Mouse (Mus musculus): ENCODE data around the gene Rfwd3. TPM values are rescaled to one million over a fixed set of nuclear protein-coding genes. Genes with fewer than 3 reads are reported as not detected.
"Not testable (repeated sequence)": the region's sequence is repeated elsewhere in the genome, so short reads cannot be mapped to it uniquely, and the experiment has no call there.

Gene Rfwd3
- polyA plus RNA-seq, 1 experiment from 2014 or later: 30.9 TPM

DNA sequence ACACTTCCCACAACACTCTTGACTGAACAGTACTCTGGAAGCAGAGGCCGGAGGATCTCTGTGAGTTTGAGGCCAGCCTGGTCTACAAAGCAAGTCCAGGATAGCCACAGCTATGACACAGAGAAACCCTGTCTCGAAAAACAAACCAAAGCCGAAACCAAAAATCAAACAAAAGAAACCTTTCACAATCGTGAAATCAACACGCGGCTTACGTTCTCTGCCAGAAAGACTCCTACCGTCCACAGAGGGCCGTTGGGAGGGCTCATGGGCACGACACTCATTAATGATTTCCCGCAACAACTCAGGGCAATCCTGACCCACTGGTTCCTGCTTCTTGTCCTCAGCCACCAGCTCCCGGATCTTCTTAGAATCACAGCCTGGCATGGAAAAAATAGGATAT lies 14.7 kb upstream of the Rfwd3 start:
- H3K9ac ChIP-seq (replicated peaks; ENCODE audit: low read length): no peak overlapping the region

DNA sequence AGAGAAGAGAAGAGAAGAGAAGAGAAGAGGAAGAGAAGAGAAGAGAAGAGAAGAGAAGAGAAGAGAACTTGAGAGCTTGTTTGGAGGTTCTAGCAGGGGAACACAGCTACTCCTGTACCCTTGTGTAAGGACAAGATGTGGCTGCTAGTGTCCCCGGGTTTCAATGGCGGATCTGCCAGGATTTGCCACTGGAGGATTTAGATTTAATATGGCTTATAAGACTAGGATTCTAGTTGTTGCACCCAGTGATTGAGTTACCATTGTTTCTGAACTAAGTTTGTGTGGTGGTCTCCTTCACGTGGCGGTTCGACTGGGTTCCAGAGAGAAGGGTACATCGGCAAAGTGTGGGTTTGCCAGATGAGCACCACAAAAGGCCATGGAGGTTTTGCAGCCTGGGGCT lies 13.9 kb upstream of the Rfwd3 start:
- not testable (repeated sequence) for H3K36me3 ChIP-seq (ENCODE audit: control insufficient read depth, insufficient read depth, low read length); H3K27ac ChIP-seq (replicated peaks; ENCODE audit: low read depth, low read length); H3K9me3 ChIP-seq (ENCODE audit: control insufficient read depth, low read length); H3K4me3 ChIP-seq (replicated peaks; ENCODE audit: low read depth, low read length); DNase-seq; H3K4me1 ChIP-seq (ENCODE audit: control insufficient read depth, insufficient read depth, low read length); H3K27me3 ChIP-seq (ENCODE audit: control insufficient read depth, insufficient read depth, low read length); ATAC-seq (ENCODE audit: low FRiP score, low TSS enrichment); H3K9ac ChIP-seq (replicated peaks; ENCODE audit: low read length); H3K4me2 ChIP-seq (ENCODE audit: low read length)
- 94% methylated on average over 6 of the region's 6 CpGs for WGBS

More for the DNA sequence above, 14.7 kb upstream of the Rfwd3 start:
- Histone ChIP-seq H3K4me3 (replicated peaks; ENCODE audit: low read depth, low read length) (no peak overlapping the region), H3K27ac (replicated peaks; ENCODE audit: low read depth, low read length) (no peak overlapping the region), H3K27me3 (ENCODE audit: control insufficient read depth, insufficient read depth, low read length) (no peaks in the 10 kb centered on the region), H3K36me3 (ENCODE audit: control insufficient read depth, insufficient read depth, low read length) (no peaks in the 10 kb centered on the region), H3K9me3 (ENCODE audit: control insufficient read depth, low read length) (no peaks in the 10 kb centered on the region), H3K4me1 (ENCODE audit: control insufficient read depth, insufficient read depth, low read length) (no peaks in the 10 kb centered on the region), H3K4me2 (ENCODE audit: low read length) (no peak overlapping the region)
- ATAC-seq (ENCODE audit: low FRiP score, low TSS enrichment) (no peak), DNase-seq (no peak)
- 89% methylated on average over 12 of the region's 12 CpGs for WGBS

DNA sequence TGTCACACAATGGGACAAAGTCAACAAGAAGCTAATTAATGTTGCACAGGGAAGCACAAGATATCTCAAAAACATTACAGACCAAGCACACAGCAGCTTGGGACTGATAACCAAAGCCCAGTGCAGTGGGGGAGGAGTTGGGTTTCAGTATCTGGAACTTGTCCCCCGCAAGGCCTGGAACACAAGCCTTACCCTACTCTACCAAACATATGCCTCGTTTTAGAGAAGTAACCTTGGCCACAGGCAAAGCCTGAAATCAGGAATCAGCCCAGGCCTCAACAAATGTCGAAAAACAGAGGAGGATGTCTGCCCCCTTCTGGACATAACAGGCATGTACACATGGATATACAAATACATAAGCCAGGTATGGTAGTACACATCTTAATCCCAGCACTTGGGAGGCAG lies 12.7 kb upstream of the Rfwd3 start:
- WGBS: 71% methylated on average over 3 of the region's 3 CpGs
- no peak for DNase-seq

DNA sequence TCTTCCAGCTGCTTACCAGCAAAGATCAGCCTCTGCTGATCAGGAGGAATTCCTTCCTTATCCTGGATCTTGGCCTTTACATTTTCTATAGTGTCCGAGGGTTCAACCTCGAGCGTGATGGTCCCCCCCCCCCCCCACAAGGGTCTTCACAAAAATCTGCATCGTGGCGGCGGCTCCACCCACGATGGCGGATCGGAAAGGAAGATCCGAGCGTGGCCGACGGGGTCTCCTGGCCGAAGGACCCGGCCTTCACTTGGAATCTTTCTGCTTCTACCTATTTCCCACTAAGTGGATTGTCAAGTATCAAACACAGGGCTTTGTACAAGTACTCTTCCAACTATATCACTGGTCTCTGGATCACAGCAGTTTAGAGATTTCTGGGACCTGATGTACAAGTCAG lies 10.0 kb upstream of the Rfwd3 start:
- not testable (repeated sequence) for H3K4me1 ChIP-seq (ENCODE audit: control insufficient read depth, insufficient read depth, low read length); H3K4me2 ChIP-seq (ENCODE audit: low read length); H3K9me3 ChIP-seq (ENCODE audit: control insufficient read depth, low read length); H3K27ac ChIP-seq (replicated peaks; ENCODE audit: low read depth, low read length); H3K4me3 ChIP-seq (replicated peaks; ENCODE audit: low read depth, low read length); DNase-seq; ATAC-seq (ENCODE audit: low FRiP score, low TSS enrichment); H3K36me3 ChIP-seq (ENCODE audit: control insufficient read depth, insufficient read depth, low read length); H3K27me3 ChIP-seq (ENCODE audit: control insufficient read depth, insufficient read depth, low read length); H3K9ac ChIP-seq (replicated peaks; ENCODE audit: low read length)
- whole genome bisulfite sequencing: 92% methylated on average over 15 of the region's 15 CpGs

More for the DNA sequence above, 12.7 kb upstream of the Rfwd3 start:
- no peaks in the 10 kb centered on the region for H3K4me1 ChIP-seq (ENCODE audit: control insufficient read depth, insufficient read depth, low read length)
- no peaks in the 10 kb centered on the region for H3K36me3 ChIP-seq (ENCODE audit: control insufficient read depth, insufficient read depth, low read length)
- H3K27ac ChIP-seq (replicated peaks; ENCODE audit: low read depth, low read length): no peak overlapping the region
- H3K27me3 ChIP-seq (ENCODE audit: control insufficient read depth, insufficient read depth, low read length): no peaks in the 10 kb centered on the region
- H3K9ac ChIP-seq (replicated peaks; ENCODE audit: low read length): no peak overlapping the region
- H3K9me3 ChIP-seq (ENCODE audit: control insufficient read depth, low read length): no peaks in the 10 kb centered on the region
- no peak overlapping the region for H3K4me3 ChIP-seq (replicated peaks; ENCODE audit: low read depth, low read length)
- no peak overlapping the region for H3K4me2 ChIP-seq (ENCODE audit: low read length)
- no peak for ATAC-seq (ENCODE audit: low FRiP score, low TSS enrichment)

DNA sequence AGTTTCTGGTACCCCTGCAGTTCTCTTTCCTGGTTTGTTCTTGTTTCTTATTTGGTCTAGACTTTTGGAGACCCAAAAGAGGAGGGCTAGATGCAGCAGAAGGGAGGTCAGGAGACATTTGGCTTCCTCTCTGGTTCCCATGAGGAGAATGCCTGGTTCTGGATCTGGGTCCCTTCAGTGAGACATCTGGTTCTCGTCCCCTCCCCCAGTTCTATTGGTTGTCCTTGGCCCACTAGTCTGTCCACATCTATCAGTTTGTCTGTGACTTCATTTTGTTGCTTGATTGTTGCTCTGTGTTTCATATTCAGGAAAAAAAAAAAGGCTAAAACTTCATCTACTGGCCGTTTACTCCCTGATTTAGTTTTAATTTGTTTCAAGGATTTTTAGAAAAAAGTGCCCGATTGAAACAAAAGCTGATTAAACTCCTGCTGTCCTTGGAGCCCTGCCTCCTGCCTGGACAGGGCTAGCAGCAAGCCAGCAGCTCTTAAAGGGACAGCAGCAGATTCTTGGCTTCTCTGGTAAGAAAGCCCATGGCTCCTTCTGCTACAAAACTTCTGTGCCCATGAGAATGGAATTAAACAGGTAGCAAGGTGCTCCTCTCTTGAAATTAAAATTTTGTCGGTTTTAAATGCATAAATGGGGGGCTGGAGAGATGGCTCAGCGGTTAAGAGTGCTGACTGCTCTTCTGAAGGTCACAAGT lies 5.2 kb upstream of the Rfwd3 start:
- WGBS: 26% methylated on average over 5 of the region's 5 CpGs
- H3K4me2 ChIP-seq (ENCODE audit: low read length): no peak overlapping the region
- no peak overlapping the region for H3K9ac ChIP-seq (replicated peaks; ENCODE audit: low read length)
- H3K9me3 ChIP-seq (ENCODE audit: control insufficient read depth, low read length): no peaks in the 10 kb centered on the region
- H3K27me3 ChIP-seq (ENCODE audit: control insufficient read depth, insufficient read depth, low read length): no peaks in the 10 kb centered on the region
- H3K36me3 ChIP-seq (ENCODE audit: control insufficient read depth, insufficient read depth, low read length): no peaks in the 10 kb centered on the region
- no peak overlapping the region for H3K27ac ChIP-seq (replicated peaks; ENCODE audit: low read depth, low read length)
- H3K4me3 ChIP-seq (replicated peaks; ENCODE audit: low read depth, low read length): no peak overlapping the region
- H3K4me1 ChIP-seq (ENCODE audit: control insufficient read depth, insufficient read depth, low read length): no peaks in the 10 kb centered on the region
- DNase-seq (no peak), ATAC-seq (ENCODE audit: low FRiP score, low TSS enrichment) (no peak)

DNA sequence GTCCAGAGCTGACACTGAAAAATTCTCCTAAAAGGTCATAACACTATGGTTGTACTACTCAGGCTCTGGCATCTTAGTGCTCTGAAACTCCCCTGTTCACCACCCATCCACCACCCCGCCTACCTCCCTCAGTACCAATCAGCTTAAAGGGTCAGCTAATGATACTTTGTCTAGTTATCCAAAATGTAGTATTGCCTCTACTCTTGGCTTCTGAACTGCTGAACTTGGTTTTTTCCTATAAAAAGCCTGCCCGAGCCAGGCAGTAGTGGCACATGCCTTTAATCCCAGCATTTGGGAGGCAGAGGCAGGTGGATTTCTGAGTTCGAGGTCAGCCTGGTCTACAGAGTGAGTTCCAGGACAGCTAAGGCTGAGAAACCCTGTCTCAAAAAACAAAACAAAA lies 4.3 kb upstream of the Rfwd3 start:
- no peak overlapping the region for H3K4me3 ChIP-seq (replicated peaks; ENCODE audit: low read depth, low read length)
- no peak for DNase-seq
- H3K4me1 ChIP-seq (ENCODE audit: control insufficient read depth, insufficient read depth, low read length): no peaks in the 10 kb centered on the region
- 93% methylated on average over 3 of the region's 3 CpGs for WGBS
- no peak overlapping the region for H3K27ac ChIP-seq (replicated peaks; ENCODE audit: low read depth, low read length)
- no peak overlapping the region for H3K4me2 ChIP-seq (ENCODE audit: low read length)
- ATAC-seq (ENCODE audit: low FRiP score, low TSS enrichment): no peak
- no peaks in the 10 kb centered on the region for H3K9me3 ChIP-seq (ENCODE audit: control insufficient read depth, low read length)
- H3K9ac ChIP-seq (replicated peaks; ENCODE audit: low read length): no peak overlapping the region
- H3K36me3 ChIP-seq (ENCODE audit: control insufficient read depth, insufficient read depth, low read length): no peaks in the 10 kb centered on the region
- no peaks in the 10 kb centered on the region for H3K27me3 ChIP-seq (ENCODE audit: control insufficient read depth, insufficient read depth, low read length)

DNA sequence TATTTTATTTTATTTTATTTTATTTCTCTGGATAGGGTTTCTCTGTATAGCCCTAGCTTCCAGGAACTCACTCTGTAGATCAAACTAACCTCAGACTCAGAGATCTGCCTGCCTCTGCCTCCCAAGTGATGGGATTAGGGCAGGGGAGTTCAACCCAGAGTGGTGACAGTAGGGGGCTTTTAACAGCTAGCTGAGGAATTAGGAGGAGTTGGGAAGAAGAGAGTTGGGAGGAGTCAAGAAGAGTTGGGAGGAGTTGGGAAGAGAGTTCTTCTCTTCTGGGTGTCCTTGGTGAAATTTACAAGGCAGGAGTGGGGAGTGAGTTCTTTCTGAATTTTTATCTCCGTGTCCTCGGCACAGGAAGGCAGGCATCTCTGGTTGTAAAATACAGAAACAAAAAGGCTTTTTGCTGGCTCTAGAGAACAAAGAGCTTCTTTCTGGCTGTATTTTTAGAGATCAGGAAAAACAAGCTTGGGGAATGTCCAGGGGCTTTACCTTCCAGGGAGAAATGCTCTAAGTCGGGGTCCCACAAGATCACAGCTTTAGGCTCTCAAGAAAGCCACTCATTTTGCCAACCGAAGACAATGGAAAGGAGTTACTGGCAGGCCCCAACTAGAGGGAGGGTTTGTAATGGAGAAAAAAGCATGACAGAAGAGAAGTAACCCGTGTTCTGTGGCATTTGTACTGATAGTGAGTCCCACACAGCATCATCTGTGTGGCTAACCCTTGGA lies 3.2 kb upstream of the Rfwd3 start:
- not testable (repeated sequence) for DNase-seq; H3K9ac ChIP-seq (replicated peaks; ENCODE audit: low read length); H3K27ac ChIP-seq (replicated peaks; ENCODE audit: low read depth, low read length); H3K9me3 ChIP-seq (ENCODE audit: control insufficient read depth, low read length); H3K4me2 ChIP-seq (ENCODE audit: low read length); H3K36me3 ChIP-seq (ENCODE audit: control insufficient read depth, insufficient read depth, low read length); H3K4me3 ChIP-seq (replicated peaks; ENCODE audit: low read depth, low read length); H3K27me3 ChIP-seq (ENCODE audit: control insufficient read depth, insufficient read depth, low read length); ATAC-seq (ENCODE audit: low FRiP score, low TSS enrichment); H3K4me1 ChIP-seq (ENCODE audit: control insufficient read depth, insufficient read depth, low read length)
- 75% methylated on average over 5 of the region's 5 CpGs for WGBS

DNA sequence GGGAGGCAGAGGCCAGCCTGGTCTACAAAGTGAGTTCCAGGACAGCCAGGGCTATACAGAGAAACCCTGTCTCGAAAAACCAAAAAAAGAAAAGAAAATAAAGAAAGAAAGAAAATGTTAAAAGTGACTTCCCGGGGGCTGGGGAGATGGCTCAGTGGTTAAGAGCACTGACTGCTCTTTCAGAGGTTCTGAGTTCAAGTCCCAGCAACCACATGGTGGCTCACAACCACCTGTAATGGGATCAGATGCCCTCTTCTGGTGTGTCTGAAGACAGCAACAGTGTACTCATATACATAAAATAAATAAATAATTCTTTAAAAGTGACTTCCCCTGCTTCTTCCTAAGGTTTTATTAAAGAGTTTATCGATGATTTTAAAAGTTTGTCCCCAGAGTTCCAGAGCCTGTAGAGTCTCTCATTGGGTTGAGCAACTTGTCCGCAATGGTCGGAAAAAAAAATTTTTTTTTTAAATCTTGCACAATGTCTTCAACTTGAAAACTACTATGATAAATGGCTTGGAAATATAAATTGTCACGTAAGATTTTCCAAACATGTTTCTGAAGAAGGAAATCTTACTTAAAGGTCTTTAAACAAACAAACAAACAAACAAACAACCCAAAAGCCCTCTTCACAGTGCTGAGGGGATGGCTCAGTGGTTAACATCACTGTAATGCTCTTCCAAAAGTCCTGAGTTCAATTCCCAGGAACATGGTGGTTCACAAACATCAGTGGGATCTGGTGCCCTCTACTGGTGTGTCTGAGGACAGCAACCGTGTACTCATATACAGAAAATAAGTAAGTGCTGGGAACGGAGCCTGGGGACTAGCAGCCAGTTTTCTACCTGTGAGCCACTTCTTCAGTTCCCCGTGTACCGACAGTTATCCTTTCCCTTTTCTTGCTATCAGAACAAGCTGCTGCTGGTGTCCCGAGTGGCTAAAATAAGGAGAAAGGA lies 850 bp upstream of the Rfwd3 start:
- H3K4me3 ChIP-seq (replicated peaks; ENCODE audit: low read depth, low read length): peak overlapping the region; percentile 93; the same call in 1 of the 2 replicates
- H3K9ac ChIP-seq (replicated peaks; ENCODE audit: low read length): no peak overlapping the region
- H3K4me2 ChIP-seq (ENCODE audit: low read length): peak overlapping the region; percentile 26
- WGBS: 67% methylated on average over 11 of the region's 11 CpGs
- no peaks in the 10 kb centered on the region for H3K9me3 ChIP-seq (ENCODE audit: control insufficient read depth, low read length)
- peaks cover 10% of the 10 kb centered on the region; the same call in 1 of the 2 replicates for H3K4me1 ChIP-seq (ENCODE audit: control insufficient read depth, insufficient read depth, low read length)
- no peak for DNase-seq
- H3K36me3 ChIP-seq (ENCODE audit: control insufficient read depth, insufficient read depth, low read length): peaks cover 10% of the 10 kb centered on the region; the same call in 1 of the 2 replicates
- ATAC-seq (ENCODE audit: low FRiP score, low TSS enrichment): no peak
- no peak overlapping the region for H3K27ac ChIP-seq (replicated peaks; ENCODE audit: low read depth, low read length)
- no peaks in the 10 kb centered on the region for H3K27me3 ChIP-seq (ENCODE audit: control insufficient read depth, insufficient read depth, low read length)

All from midbrain, embryonic 14.5 days (tissue).